Mouse (Mus musculus): ENCODE results near the gene Mypop. TPM values are rescaled to one million over a fixed set of nuclear protein-coding genes. Genes with fewer than 3 reads are reported as not detected.

Gene Mypop
- polyA plus RNA-seq, 2 experiments: 0.20 to 0.34 TPM

DNA sequence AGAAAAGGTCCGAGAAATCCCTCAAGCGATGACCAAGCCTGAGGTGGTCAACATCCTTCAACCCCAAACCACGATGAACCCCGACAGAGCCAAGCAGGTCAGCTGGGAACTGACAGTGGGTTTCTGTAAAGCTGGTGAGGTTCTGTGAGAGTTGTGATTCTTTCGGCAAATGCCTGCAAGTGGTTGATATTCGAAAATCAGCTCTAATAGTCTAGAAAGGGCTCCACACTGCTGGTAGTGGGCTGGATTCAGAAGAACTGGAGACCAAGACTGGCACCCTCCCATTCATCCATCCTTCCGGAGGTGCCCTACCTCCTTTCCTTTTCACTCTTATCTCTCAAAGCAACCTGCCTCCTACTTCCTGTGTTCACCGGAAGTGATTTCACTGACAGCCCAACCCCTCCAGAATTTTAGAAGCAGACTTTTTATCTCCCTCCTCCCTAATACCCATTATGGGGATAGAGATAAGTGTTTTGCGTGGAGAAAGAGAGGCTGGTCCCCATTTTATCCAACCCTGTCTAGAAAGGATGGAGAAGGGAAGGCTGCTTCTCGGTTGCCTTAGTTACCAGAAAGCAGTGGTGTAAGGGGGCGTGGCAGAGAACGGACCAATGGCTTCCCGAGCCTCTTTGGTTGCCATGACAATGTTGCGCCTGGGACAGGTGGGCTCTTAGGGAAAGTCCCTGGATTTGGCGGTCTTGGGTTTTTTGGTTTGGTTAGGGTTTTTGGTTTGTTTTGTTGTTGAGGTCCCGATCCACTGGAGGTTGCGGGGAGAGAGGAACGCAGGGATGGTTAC is 40.3 kb upstream of the Mypop start:
- Histone ChIP-seq H3K36me3 (replicated peaks; ENCODE audit: control insufficient read depth, insufficient read depth, low read depth) (no peaks in the 10 kb centered on the region), H3K4me1 (replicated peaks; ENCODE audit: control insufficient read depth in 2 of 2, insufficient read depth in 2 of 2, low read length in 1 of 2) (no peaks in the 10 kb centered on the region; a peak in 2 of 4 replicates), H3K4me2 (ENCODE audit: low read depth) (no peak overlapping the region), H3K9me3 (ENCODE audit: control insufficient read depth, low read length) (no peaks in the 10 kb centered on the region), H3K27me3 (ENCODE audit: control insufficient read depth, insufficient read depth, low read length) (no peaks in the 10 kb centered on the region), H3K4me3 (ENCODE audit: insufficient read depth in 1 of 2, low read depth in 2 of 2, low read length in 2 of 2) (no peak overlapping the region), H3K9ac (replicated peaks) (no peak overlapping the region), H3K27ac (no peak overlapping the region)
- ATAC-seq (ENCODE audit: insufficient read depth) (no peak), DNase-seq (ENCODE audit: low read depth in 3 of 3, low spot score in 3 of 3) (no peak)
- TF ChIP-seq CTCF (IDR thresholded peaks at IDR 0.05; ENCODE audit: low read depth) (no peak), EP300 (IDR thresholded peaks at IDR 0.05; ENCODE audit: low read depth) (no peak)
- WGBS (ENCODE audit: insufficient replicate concordance): 10% methylated on average over 18 of the region's 18 CpGs

DNA sequence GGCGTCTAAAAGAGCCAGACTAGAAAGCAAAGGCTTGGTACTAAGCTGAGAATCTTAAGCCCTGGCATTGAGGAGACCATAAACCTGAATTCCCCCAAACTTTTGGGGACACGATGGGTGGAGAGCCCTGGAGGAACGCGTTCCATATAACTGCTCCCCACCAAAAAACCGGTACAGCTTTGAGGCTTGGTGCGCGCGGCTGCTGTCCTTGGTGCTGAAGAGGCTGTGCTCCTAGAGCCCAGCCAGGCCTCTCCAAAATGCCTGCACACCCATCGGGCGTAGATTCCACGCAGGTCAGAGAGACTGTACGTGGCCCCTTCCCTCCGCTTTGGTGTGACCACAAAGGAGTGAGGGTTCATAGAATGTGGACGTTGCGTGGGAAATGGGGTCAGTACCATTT is 39.6 kb upstream of the Mypop start:
- peaks cover under 1% of the 10 kb centered on the region for H3K27me3 ChIP-seq (ENCODE audit: control insufficient read depth, insufficient read depth, low read length)
- no peaks in the 10 kb centered on the region for H3K9me3 ChIP-seq (ENCODE audit: control insufficient read depth, low read length)
- ATAC-seq (ENCODE audit: insufficient read depth) (no peak), DNase-seq (ENCODE audit: low read depth in 3 of 3, low spot score in 3 of 3) (peak in 2 of 3 experiments; percentile 17 to 18)
- TF ChIP-seq CTCF (IDR thresholded peaks at IDR 0.05; ENCODE audit: low read depth) (no peak), EP300 (IDR thresholded peaks at IDR 0.05; ENCODE audit: low read depth) (no peak)
- no peak overlapping the region for H3K9ac ChIP-seq (replicated peaks)
- no peak overlapping the region for H3K4me3 ChIP-seq (ENCODE audit: insufficient read depth in 1 of 2, low read depth in 2 of 2, low read length in 2 of 2)
- H3K27ac ChIP-seq: no peak overlapping the region
- H3K4me2 ChIP-seq (ENCODE audit: low read depth): no peak overlapping the region
- 11% methylated on average over 15 of the region's 15 CpGs for WGBS (ENCODE audit: insufficient replicate concordance)
- H3K4me1 ChIP-seq (replicated peaks; ENCODE audit: control insufficient read depth in 2 of 2, insufficient read depth in 2 of 2, low read length in 1 of 2): no peaks in the 10 kb centered on the region; a peak in 2 of 4 replicates
- H3K36me3 ChIP-seq (replicated peaks; ENCODE audit: control insufficient read depth, insufficient read depth, low read depth): no peaks in the 10 kb centered on the region

DNA sequence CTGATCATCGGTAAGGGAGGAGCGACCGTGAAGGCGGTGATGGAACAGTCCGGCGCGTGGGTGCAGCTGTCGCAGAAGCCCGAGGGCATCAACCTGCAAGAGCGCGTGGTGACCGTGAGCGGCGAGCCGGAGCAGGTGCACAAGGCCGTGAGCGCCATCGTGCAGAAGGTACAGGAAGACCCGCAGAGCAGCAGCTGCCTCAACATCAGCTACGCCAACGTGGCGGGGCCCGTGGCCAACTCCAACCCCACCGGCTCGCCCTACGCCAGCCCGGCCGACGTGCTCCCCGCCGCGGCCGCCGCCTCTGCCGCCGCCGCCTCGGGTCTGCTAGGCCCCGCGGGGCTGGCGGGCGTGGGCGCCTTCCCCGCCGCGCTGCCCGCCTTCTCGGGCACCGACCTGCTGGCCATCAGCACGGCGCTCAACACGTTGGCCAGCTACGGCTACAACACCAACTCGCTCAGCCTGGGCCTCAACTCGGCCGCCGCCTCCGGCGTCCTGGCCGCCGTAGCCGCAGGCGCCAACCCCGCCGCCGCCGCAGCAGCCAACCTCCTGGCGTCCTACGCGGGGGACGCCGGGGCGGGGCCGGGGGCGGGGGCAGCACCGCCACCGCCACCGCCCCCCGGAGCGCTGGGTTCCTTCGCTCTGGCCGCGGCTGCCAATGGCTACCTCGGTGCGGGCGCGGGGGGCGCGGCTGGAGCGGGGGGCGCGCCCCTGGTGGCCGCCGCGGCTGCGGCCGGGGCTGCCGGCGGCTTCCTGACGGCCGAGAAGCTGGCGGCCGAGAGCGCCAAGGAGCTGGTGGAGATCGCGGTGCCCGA is 33.3 kb upstream of the Mypop start:
- no peak for TF ChIP-seq CTCF (IDR thresholded peaks at IDR 0.05; ENCODE audit: low read depth)
- TF ChIP-seq EP300 (IDR thresholded peaks at IDR 0.05; ENCODE audit: low read depth): no peak
- WGBS (ENCODE audit: insufficient replicate concordance): 1% methylated on average over 91 of the region's 107 CpGs
- Histone ChIP-seq H3K9me3 (ENCODE audit: control insufficient read depth, low read length) (no peaks in the 10 kb centered on the region), H3K4me2 (ENCODE audit: low read depth) (peak overlapping the region; percentile 57), H3K9ac (replicated peaks) (no peak overlapping the region), H3K4me3 (ENCODE audit: insufficient read depth in 1 of 2, low read depth in 2 of 2, low read length in 2 of 2) (peak overlapping the region; percentile 46 to 50), H3K27ac (no peak overlapping the region), H3K36me3 (replicated peaks; ENCODE audit: control insufficient read depth, insufficient read depth, low read depth) (no peaks in the 10 kb centered on the region), H3K4me1 (replicated peaks; ENCODE audit: control insufficient read depth in 2 of 2, insufficient read depth in 2 of 2, low read length in 1 of 2) (0 out of 4 replicates have a peak, but pooled peaks cover 0 to 1% of the 10 kb centered on the region in 2 experiments), H3K27me3 (ENCODE audit: control insufficient read depth, insufficient read depth, low read length) (peaks cover 59% of the 10 kb centered on the region)
- ATAC-seq (ENCODE audit: insufficient read depth) (peak; percentile 65), DNase-seq (ENCODE audit: low read depth in 3 of 3, low spot score in 3 of 3) (no peak)

DNA sequence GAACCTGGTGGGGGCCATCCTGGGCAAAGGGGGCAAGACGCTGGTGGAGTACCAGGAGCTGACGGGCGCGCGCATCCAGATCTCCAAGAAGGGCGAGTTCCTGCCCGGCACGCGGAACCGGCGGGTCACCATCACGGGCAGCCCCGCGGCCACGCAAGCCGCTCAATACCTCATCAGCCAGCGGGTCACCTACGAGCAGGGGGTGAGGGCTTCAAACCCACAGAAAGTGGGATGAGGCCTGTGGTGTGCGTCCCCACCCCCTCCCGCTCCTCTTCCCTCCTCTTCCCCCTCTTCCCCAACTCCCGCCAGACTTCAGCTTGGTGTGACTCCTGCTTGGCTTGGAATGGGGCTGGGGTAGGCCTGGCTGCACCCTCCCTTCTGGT is 32.7 kb upstream of the Mypop start:
- H3K9ac ChIP-seq (replicated peaks): no peak overlapping the region
- H3K27me3 ChIP-seq (ENCODE audit: control insufficient read depth, insufficient read depth, low read length): peaks cover 65% of the 10 kb centered on the region
- H3K4me3 ChIP-seq (ENCODE audit: insufficient read depth in 1 of 2, low read depth in 2 of 2, low read length in 2 of 2): peak overlapping the region; percentile 4 to 46
- TF ChIP-seq EP300 (IDR thresholded peaks at IDR 0.05; ENCODE audit: low read depth) (no peak), CTCF (IDR thresholded peaks at IDR 0.05; ENCODE audit: low read depth) (no peak)
- H3K9me3 ChIP-seq (ENCODE audit: control insufficient read depth, low read length): no peaks in the 10 kb centered on the region
- no peak overlapping the region for H3K27ac ChIP-seq
- H3K4me2 ChIP-seq (ENCODE audit: low read depth): peak overlapping the region; percentile 57
- H3K36me3 ChIP-seq (replicated peaks; ENCODE audit: control insufficient read depth, insufficient read depth, low read depth): no peaks in the 10 kb centered on the region
- ATAC-seq (ENCODE audit: insufficient read depth): no peak
- under 1% methylated on average over 19 of the region's 21 CpGs for WGBS (ENCODE audit: insufficient replicate concordance)
- H3K4me1 ChIP-seq (replicated peaks; ENCODE audit: control insufficient read depth in 2 of 2, insufficient read depth in 2 of 2, low read length in 1 of 2): 0 out of 4 replicates have a peak, but pooled peaks cover 0 to 1% of the 10 kb centered on the region in 2 experiments
- DNase-seq (ENCODE audit: low read depth in 3 of 3, low spot score in 3 of 3): no peak

DNA sequence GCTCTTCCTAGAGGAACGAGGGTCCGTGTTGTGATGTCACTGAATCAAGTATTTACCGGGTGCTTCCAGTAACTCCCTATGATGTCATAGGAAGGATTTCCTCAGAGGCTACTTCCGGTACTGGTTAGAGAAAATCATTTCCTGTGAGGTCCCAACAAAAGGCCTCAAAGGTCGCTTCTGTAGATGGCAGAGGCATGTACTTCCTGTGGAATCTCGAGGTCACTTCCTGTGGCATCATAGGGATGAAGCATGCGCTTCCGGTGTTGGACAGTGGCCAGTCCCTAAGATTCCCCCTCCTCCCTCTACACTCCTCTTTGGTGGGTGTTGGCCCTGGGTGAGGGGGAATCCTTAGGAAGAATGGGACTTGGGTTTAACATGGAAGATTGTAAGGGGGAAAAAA is 31.6 kb upstream of the Mypop start:
- ATAC-seq (ENCODE audit: insufficient read depth): no peak
- 15% methylated on average over 8 of the region's 8 CpGs for WGBS (ENCODE audit: insufficient replicate concordance)
- H3K4me2 ChIP-seq (ENCODE audit: low read depth): no peak overlapping the region
- no peak for DNase-seq (ENCODE audit: low read depth in 3 of 3, low spot score in 3 of 3)
- H3K9ac ChIP-seq (replicated peaks): no peak overlapping the region
- H3K4me3 ChIP-seq (ENCODE audit: insufficient read depth in 1 of 2, low read depth in 2 of 2, low read length in 2 of 2): no peak overlapping the region
- no peak overlapping the region for H3K27ac ChIP-seq
- H3K36me3 ChIP-seq (replicated peaks; ENCODE audit: control insufficient read depth, insufficient read depth, low read depth): no peaks in the 10 kb centered on the region
- peaks cover 74% of the 10 kb centered on the region for H3K27me3 ChIP-seq (ENCODE audit: control insufficient read depth, insufficient read depth, low read length)
- no peaks in the 10 kb centered on the region for H3K9me3 ChIP-seq (ENCODE audit: control insufficient read depth, low read length)
- 0 out of 4 replicates have a peak, but pooled peaks cover 0 to 1% of the 10 kb centered on the region in 2 experiments for H3K4me1 ChIP-seq (replicated peaks; ENCODE audit: control insufficient read depth in 2 of 2, insufficient read depth in 2 of 2, low read length in 1 of 2)
- no peak for TF ChIP-seq EP300 (IDR thresholded peaks at IDR 0.05; ENCODE audit: low read depth)
- TF ChIP-seq CTCF (IDR thresholded peaks at IDR 0.05; ENCODE audit: low read depth): no peak
